Mouse (Mus musculus): ENCODE measurements around the gene Phactr3. TPM values are rescaled to one million over a fixed set of nuclear protein-coding genes. Genes with fewer than 3 reads are reported as not detected.

Phactr3 gene
- polyA plus RNA-seq, 1 experiment = 0.32 TPM

DNA sequence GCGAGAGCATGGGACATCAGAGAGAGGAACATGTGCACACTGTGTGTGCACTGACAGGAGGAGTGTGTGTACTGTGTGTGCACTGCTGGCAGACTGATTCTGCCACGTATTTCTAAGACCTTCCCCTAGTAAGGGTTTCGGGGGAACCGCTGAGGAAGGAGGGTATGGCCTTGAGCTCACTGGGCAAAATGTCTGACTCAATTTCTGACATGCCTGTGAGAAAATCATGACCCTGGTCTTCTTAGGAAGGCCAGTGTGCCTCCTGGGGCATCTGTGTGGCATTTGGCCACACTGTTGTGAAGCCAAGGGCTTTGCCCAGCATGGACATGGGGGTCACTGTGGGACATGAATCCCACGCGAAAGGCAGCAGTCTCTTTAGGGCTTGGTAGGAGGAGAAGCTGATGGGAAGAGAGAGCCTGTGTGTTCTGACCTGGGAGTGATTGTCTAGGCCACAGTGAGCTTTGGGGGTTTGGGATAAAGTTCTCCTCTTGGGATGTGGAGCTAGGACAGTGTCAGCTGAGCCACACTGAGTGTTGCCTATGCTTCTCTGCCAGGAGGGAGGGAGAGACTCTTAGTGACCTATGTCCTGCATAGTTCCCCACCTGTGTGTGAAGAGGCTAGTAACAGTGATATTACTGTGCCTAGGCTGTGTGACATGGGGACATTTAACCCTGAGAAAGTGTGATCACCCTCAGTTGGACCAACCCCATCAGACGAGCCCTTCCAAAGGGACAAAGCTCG lies 36.6 kb downstream of the Phactr3 start:
- no peaks in the 10 kb centered on the region for H3K4me1 ChIP-seq (replicated peaks; ENCODE audit: control insufficient read depth, insufficient read depth, low read length)
- no peaks in the 10 kb centered on the region for H3K27me3 ChIP-seq (ENCODE audit: control insufficient read depth, insufficient read depth, low read length)
- no peak overlapping the region for H3K4me3 ChIP-seq (ENCODE audit: control insufficient read depth, insufficient read depth, low read length)
- H3K27ac ChIP-seq (ENCODE audit: control insufficient read depth, insufficient read depth, low read length) = no peak overlapping the region
- no peak for DNase-seq
- TF ChIP-seq POLR2A (IDR thresholded peaks at IDR 0.05; ENCODE audit: control insufficient read depth, extremely low read depth, insufficient read depth, low read length, poor library complexity) (no peak), CTCF (IDR thresholded peaks at IDR 0.05; ENCODE audit: borderline replicate concordance, control insufficient read depth, extremely low read depth, insufficient read depth, low read length, poor library complexity) (no peak)
- 88% methylated on average over 8 of the region's 8 CpGs for WGBS
- H3K36me3 ChIP-seq (ENCODE audit: control insufficient read depth, insufficient read depth, low read length) = no peaks in the 10 kb centered on the region

DNA sequence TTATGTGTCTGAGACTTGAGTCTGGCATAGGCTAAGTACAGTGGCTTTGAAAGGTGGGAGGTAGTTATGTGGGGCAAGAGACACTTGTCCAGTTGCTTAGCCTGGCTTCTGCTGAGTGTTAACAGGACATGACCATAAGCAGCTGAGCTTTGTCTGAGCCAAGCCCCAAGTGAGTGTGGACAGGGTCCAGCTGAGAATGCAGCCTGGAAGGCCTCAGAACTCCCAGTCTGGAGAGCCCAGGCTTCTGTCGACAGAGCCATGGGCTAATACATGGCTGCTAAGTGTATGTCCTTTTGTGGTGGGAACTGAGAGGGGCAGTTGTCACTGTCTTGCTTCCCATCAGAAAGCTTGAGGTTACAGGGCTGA lies 37.1 kb downstream of the Phactr3 start:
- no peaks in the 10 kb centered on the region for H3K27me3 ChIP-seq (ENCODE audit: control insufficient read depth, insufficient read depth, low read length)
- WGBS = 71% methylated on average over 1 of the region's 1 CpGs
- no peak overlapping the region for H3K4me3 ChIP-seq (ENCODE audit: control insufficient read depth, insufficient read depth, low read length)
- no peak overlapping the region for H3K27ac ChIP-seq (ENCODE audit: control insufficient read depth, insufficient read depth, low read length)
- TF ChIP-seq CTCF (IDR thresholded peaks at IDR 0.05; ENCODE audit: borderline replicate concordance, control insufficient read depth, extremely low read depth, insufficient read depth, low read length, poor library complexity) (no peak), POLR2A (IDR thresholded peaks at IDR 0.05; ENCODE audit: control insufficient read depth, extremely low read depth, insufficient read depth, low read length, poor library complexity) (no peak)
- no peaks in the 10 kb centered on the region for H3K4me1 ChIP-seq (replicated peaks; ENCODE audit: control insufficient read depth, insufficient read depth, low read length)
- DNase-seq = no peak
- no peaks in the 10 kb centered on the region for H3K36me3 ChIP-seq (ENCODE audit: control insufficient read depth, insufficient read depth, low read length)

DNA sequence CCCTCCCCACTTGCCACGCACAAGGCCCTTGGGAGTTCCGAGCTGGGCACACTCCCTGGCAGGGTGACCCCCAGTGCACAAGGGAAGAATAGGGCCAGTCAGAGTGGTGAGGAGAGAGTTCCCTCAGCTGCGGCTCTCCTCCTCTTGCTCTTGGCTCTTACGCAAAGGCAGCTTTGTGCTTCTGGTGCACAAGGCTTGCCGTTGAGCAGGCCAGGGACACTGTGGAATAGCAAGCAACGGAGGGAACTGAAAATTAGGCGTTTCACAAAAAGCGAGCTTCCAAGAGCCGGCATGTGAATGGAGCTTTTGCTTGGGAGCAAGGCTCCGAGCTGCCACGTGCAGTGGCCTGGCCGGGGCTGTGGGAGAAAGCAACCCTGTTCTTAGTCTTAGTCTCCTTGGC lies 40.2 kb downstream of the Phactr3 start:
- no peaks in the 10 kb centered on the region for H3K4me1 ChIP-seq (replicated peaks; ENCODE audit: control insufficient read depth, insufficient read depth, low read length)
- H3K4me3 ChIP-seq (ENCODE audit: control insufficient read depth, insufficient read depth, low read length) = no peak overlapping the region
- H3K27me3 ChIP-seq (ENCODE audit: control insufficient read depth, insufficient read depth, low read length) = no peaks in the 10 kb centered on the region
- TF ChIP-seq POLR2A (IDR thresholded peaks at IDR 0.05; ENCODE audit: control insufficient read depth, extremely low read depth, insufficient read depth, low read length, poor library complexity) = no peak
- no peak for TF ChIP-seq CTCF (IDR thresholded peaks at IDR 0.05; ENCODE audit: borderline replicate concordance, control insufficient read depth, extremely low read depth, insufficient read depth, low read length, poor library complexity)
- no peak overlapping the region for H3K27ac ChIP-seq (ENCODE audit: control insufficient read depth, insufficient read depth, low read length)
- no peak for DNase-seq
- no peaks in the 10 kb centered on the region for H3K36me3 ChIP-seq (ENCODE audit: control insufficient read depth, insufficient read depth, low read length)
- 88% methylated on average over 12 of the region's 12 CpGs for WGBS

DNA sequence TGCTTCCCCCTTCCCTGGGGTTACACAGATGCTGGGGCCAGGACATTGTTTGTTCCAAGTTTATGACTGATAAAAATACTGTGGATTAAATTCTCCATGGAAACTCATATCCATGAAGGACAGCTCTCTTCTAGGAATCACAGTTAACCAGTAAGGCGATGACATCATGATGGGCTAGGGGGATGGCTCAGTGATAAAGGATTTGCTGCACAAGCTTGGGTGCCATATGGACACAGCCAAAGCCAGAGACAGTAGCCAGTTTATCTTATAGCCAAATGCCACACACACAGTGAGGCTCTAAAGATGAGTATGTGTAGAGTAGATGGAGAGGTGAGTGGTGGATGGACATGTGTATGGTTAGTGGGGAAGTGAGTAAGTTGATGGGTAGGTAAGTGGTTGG lies 45.2 kb downstream of the Phactr3 start:
- no peaks in the 10 kb centered on the region for H3K4me1 ChIP-seq (replicated peaks; ENCODE audit: control insufficient read depth, insufficient read depth, low read length)
- H3K27me3 ChIP-seq (ENCODE audit: control insufficient read depth, insufficient read depth, low read length) = no peaks in the 10 kb centered on the region
- no peak overlapping the region for H3K27ac ChIP-seq (ENCODE audit: control insufficient read depth, insufficient read depth, low read length)
- no peak overlapping the region for H3K4me3 ChIP-seq (ENCODE audit: control insufficient read depth, insufficient read depth, low read length)
- H3K36me3 ChIP-seq (ENCODE audit: control insufficient read depth, insufficient read depth, low read length) = no peaks in the 10 kb centered on the region
- WGBS = 89% methylated on average over 1 of the region's 1 CpGs
- no peak for DNase-seq
- TF ChIP-seq CTCF (IDR thresholded peaks at IDR 0.05; ENCODE audit: borderline replicate concordance, control insufficient read depth, extremely low read depth, insufficient read depth, low read length, poor library complexity) = no peak
- TF ChIP-seq POLR2A (IDR thresholded peaks at IDR 0.05; ENCODE audit: control insufficient read depth, extremely low read depth, insufficient read depth, low read length, poor library complexity) = no peak

DNA sequence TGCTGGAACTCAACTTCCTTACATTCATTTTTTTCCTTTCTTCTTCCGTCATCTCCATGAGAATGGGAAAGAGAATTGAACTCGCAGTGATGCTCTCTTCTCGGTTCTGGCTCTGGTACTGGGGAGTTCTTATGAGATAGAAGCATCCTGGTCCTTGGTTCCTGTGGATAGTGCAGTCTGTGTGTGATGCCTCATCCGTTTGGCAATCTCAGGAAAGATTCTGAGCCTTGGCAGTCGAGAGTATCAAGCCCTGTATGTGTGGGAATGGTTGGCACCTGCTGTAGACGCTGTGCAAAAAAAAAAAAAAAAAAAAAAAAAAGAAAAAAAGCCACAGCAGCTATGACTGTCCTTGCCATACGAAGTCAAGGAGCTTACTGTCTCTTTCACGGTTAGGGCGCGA lies 47.2 kb downstream of the Phactr3 start:
- no peak for TF ChIP-seq POLR2A (IDR thresholded peaks at IDR 0.05; ENCODE audit: control insufficient read depth, extremely low read depth, insufficient read depth, low read length, poor library complexity)
- no peak for TF ChIP-seq CTCF (IDR thresholded peaks at IDR 0.05; ENCODE audit: borderline replicate concordance, control insufficient read depth, extremely low read depth, insufficient read depth, low read length, poor library complexity)
- no peak for DNase-seq
- 73% methylated on average over 10 of the region's 10 CpGs for WGBS

DNA sequence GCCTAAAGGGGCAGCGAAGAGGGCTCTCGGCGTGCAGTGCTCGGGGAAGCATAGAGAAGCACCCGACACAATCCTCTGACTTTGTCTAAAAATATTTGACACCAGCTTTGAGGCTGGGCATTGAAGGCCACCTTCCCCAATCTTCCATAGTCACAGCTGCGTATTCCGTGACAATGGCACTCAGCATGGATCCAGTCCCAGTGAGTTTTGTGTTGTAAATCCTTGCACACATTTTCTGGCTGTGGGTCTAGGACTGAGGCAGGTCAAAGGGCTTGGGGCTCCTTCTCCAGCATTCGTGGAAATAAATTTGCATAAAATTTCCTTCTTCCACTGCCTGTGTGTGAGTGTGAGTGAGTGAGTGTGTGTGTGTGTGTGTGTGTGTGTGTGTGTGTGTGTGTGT lies 51.2 kb downstream of the Phactr3 start:
- Histone ChIP-seq H3K27me3 (ENCODE audit: control insufficient read depth, insufficient read depth, low read length) (no peaks in the 10 kb centered on the region), H3K27ac (ENCODE audit: control insufficient read depth, insufficient read depth, low read length) (no peak overlapping the region), H3K4me3 (ENCODE audit: control insufficient read depth, insufficient read depth, low read length) (no peak overlapping the region), H3K4me1 (replicated peaks; ENCODE audit: control insufficient read depth, insufficient read depth, low read length) (no peaks in the 10 kb centered on the region), H3K36me3 (ENCODE audit: control insufficient read depth, insufficient read depth, low read length) (no peaks in the 10 kb centered on the region)
- no peak for TF ChIP-seq CTCF (IDR thresholded peaks at IDR 0.05; ENCODE audit: borderline replicate concordance, control insufficient read depth, extremely low read depth, insufficient read depth, low read length, poor library complexity)
- no peak for TF ChIP-seq POLR2A (IDR thresholded peaks at IDR 0.05; ENCODE audit: control insufficient read depth, extremely low read depth, insufficient read depth, low read length, poor library complexity)
- DNase-seq = no peak
- WGBS = 89% methylated on average over 8 of the region's 8 CpGs

More for the DNA sequence above, 47.2 kb downstream of the Phactr3 start:
- Histone ChIP-seq H3K27ac (ENCODE audit: control insufficient read depth, insufficient read depth, low read length) (no peak overlapping the region), H3K4me1 (replicated peaks; ENCODE audit: control insufficient read depth, insufficient read depth, low read length) (no peaks in the 10 kb centered on the region), H3K27me3 (ENCODE audit: control insufficient read depth, insufficient read depth, low read length) (no peaks in the 10 kb centered on the region), H3K4me3 (ENCODE audit: control insufficient read depth, insufficient read depth, low read length) (no peak overlapping the region), H3K36me3 (ENCODE audit: control insufficient read depth, insufficient read depth, low read length) (no peaks in the 10 kb centered on the region)

DNA sequence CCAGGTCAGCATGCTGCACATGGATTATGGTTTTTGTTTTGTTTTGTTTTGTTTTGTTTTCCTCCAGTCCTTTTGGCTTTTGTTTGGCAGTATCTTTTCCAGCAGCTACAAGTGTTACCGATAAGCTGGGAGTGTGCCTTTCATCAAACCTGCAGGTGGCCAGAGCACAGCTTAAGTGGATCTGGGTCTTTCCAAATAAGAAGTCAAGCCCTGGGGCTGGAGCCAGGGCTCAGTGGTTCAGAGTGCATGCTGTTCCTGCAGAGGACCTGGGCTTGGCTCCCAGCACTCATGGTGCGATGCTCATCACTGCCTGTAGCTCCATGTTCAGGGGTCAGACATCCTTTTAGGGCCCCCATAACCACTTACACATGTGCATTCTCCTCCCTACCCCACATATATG lies 55.2 kb downstream of the Phactr3 start:
- Histone ChIP-seq H3K27ac (ENCODE audit: control insufficient read depth, insufficient read depth, low read length) (no peak overlapping the region), H3K4me3 (ENCODE audit: control insufficient read depth, insufficient read depth, low read length) (no peak overlapping the region), H3K36me3 (ENCODE audit: control insufficient read depth, insufficient read depth, low read length) (no peaks in the 10 kb centered on the region), H3K27me3 (ENCODE audit: control insufficient read depth, insufficient read depth, low read length) (no peaks in the 10 kb centered on the region), H3K4me1 (replicated peaks; ENCODE audit: control insufficient read depth, insufficient read depth, low read length) (no peaks in the 10 kb centered on the region)
- DNase-seq = no peak
- WGBS = 67% methylated on average over 2 of the region's 2 CpGs
- TF ChIP-seq CTCF (IDR thresholded peaks at IDR 0.05; ENCODE audit: borderline replicate concordance, control insufficient read depth, extremely low read depth, insufficient read depth, low read length, poor library complexity) = no peak
- no peak for TF ChIP-seq POLR2A (IDR thresholded peaks at IDR 0.05; ENCODE audit: control insufficient read depth, extremely low read depth, insufficient read depth, low read length, poor library complexity)
